Comparison of ENCODE assay signal across 14 mouse cellular contexts in the genomic region with DNA sequence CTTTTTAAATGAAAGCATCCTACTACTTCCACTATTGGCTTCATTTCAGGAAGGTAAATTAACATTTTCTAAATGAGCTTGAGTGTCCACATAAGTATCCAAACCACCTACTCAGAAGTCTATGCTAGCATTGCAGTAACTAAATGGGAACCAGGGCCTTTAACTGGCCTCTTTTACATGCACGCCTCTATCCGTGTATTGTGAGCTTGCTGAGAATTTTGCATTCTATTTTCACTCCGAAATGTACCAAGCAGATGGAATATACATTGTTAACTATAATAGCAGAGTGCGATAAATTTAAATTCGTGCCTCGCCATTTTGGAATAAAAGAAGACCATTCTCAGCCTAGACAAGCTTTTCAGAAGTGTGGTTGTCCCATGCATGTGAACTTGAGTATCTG.
"Had no signal": no experiment of that assay in that cellular context is flagged by ENCODE, and none has a peak within 500 bp of the region (broad histone marks: within the 10 kb centered on the region; RNA-seq: fewer than 3 reads in every experiment).

No protein-coding gene starts in this region.

- H3K4me2 ChIP-seq: limb, embryonic 13.5 days; liver, embryonic 13.5 days; midbrain, embryonic 11.5 days had no signal

- H3K9ac ChIP-seq: limb, embryonic 13.5 days; liver, embryonic 13.5 days had no signal

- DNase-seq: kidney, postnatal 14 days; kidney, postnatal 4 days; liver; liver, embryonic 13.5 days; lung, adult 2 months; lung, postnatal 14 days; lung, postnatal 4 days; midbrain, embryonic 14.5 days; thymus, adult 2 months; thymus, postnatal 14 days; thymus, postnatal 4 days had no signal

- H3K27me3 ChIP-seq: limb, embryonic 13.5 days; liver, embryonic 13.5 days had no signal

- H3K4me3 ChIP-seq: limb, embryonic 10.5 days; limb, embryonic 13.5 days; liver, embryonic 13.5 days had no signal

- H3K36me3 ChIP-seq: liver, embryonic 13.5 days had no signal

- H3K4me1 ChIP-seq: limb, embryonic 10.5 days; limb, embryonic 13.5 days; liver, embryonic 13.5 days had no signal

- H3K9me3 ChIP-seq: limb, embryonic 10.5 days; limb, embryonic 13.5 days; liver, embryonic 13.5 days had no signal

- H3K27ac ChIP-seq: limb, embryonic 10.5 days; limb, embryonic 13.5 days; liver, embryonic 13.5 days had no signal
